Mouse (Mus musculus) urinary bladder, adult 18-20 months (tissue): ENCODE results near the gene Gm7029.

Source experiments
- DNase-seq, 2 experiments: peaks; one replicate each; pipeline ENCODE4 v3.0.0; 2022; ENCODE audit warnings: low spot score in 2 of 2, mixed read lengths in 2 of 2

Gm7029 gene

GRCm38 (mm10) chr17:33913264-33913663, 39.6 kb downstream of the Gm7029 start:
- no peak for DNase-seq

- no peak for DNase-seq
Measured at GRCm38 (mm10) chr17:33913905-33914304, 40.3 kb downstream of the Gm7029 start.

- no peak for DNase-seq
Measured at GRCm38 (mm10) chr17:33914969-33915391, 41.3 kb downstream of the Gm7029 start.

GRCm38 (mm10) chr17:33915671-33916250, 42.1 kb downstream of the Gm7029 start, which contains the start of the genes Tapbp and Zbtb22:
TSS of gene Tapbp (plus strand) at chr17:33915899.
TSS of gene Zbtb22 (plus strand) at chr17:33915904.
- DNase-seq = peak; percentile 80 to 95

- DNase-seq = no peak
Measured at GRCm38 (mm10) chr17:33916294-33916693, 42.7 kb downstream of the Gm7029 start.

GRCm38 (mm10) chr17:33916847-33917655, 43.4 kb downstream of the Gm7029 start:
- no peak for DNase-seq

GRCm38 (mm10) chr17:33917656-33918292, 44.1 kb downstream of the Gm7029 start:
- no peak for DNase-seq

- DNase-seq = peak in 1 of 2 experiments; percentile 45
Measured at GRCm38 (mm10) chr17:33918293-33919203, 44.9 kb downstream of the Gm7029 start.

GRCm38 (mm10) chr17:33919351-33920281, 46.0 kb downstream of the Gm7029 start:
- DNase-seq = peak; percentile 78 to 86

GRCm38 (mm10) chr17:33920282-33921097, 46.9 kb downstream of the Gm7029 start:
- DNase-seq = peak; percentile 69 to 77

GRCm38 (mm10) chr17:33921361-33921760, 47.7 kb downstream of the Gm7029 start:
- no peak for DNase-seq
